Mouse (Mus musculus) limb, embryonic 10.5 days (tissue): ENCODE data around the gene Fam71e1. TPM values are rescaled to one million over a fixed set of nuclear protein-coding genes. Genes with fewer than 3 reads are reported as not detected.

Experiments
- DNase-seq: peaks from one replicate; pipeline ENCODE4 v3.0.0-alpha.2; 2017; ENCODE audit warnings: low spot score
- H3K27ac ChIP-seq: fragments of 300-500 bp; sonication (generic); 2 replicates; pipeline ENCODE4 v1.5.1; 2016; ENCODE audit warnings: mild to moderate bottlenecking
- H3K27me3 ChIP-seq: fragments of 300-500 bp; sonication (generic); 2 replicates; pipeline ENCODE4 v1.6.1; 2016; ENCODE audit warnings: low read depth, mild to moderate bottlenecking; ENCODE audit not compliant: poor library complexity, severe bottlenecking
- H3K36me3 ChIP-seq: fragments of 300-500 bp; sonication (generic); 2 replicates; pipeline ENCODE4 v1.6.1; 2016; ENCODE audit warnings: mild to moderate bottlenecking, moderate library complexity
- H3K4me1 ChIP-seq: fragments of 300-500 bp; sonication (generic); 2 replicates; pipeline ENCODE4 v1.6.1; 2016
- H3K4me3 ChIP-seq: fragments of 300-500 bp; sonication (generic); 2 replicates; pipeline ENCODE4 v1.5.1; 2016; ENCODE audit warnings: mild to moderate bottlenecking, moderate library complexity
- H3K9me3 ChIP-seq: fragments of 300-500 bp; sonication (generic); replicated peaks from 2 replicates; pipeline ENCODE4 v1.6.1; 2016; ENCODE audit warnings: mild to moderate bottlenecking
- WGBS: fragments of 180-500 bp; shearing (Covaris S2); methylation state at CpG from one replicate; pipeline ENCODE4 v1.1.7; 2016; 5-methylcytosine and 5-hydroxymethylcytosine counted together
- polyA plus RNA-seq: library from polyadenylated mRNA; unstranded; fragments of >200 nt; fragmentation: Nextera tagmentation; extraction: Ambion mirVana; gene quantifications from 2 replicates; pipeline ENCODE4 v1.2.1, GENCODE M21; 2016

Gene Fam71e1
- polyA plus RNA-seq, 1 experiment from 2014 or later = 16.5 TPM

GRCm38 (mm10) chr7:44495086-44495485 lies 1.3 kb upstream of the Fam71e1 start:
- 89% methylated on average over 7 of the region's 7 CpGs for WGBS
- Histone ChIP-seq H3K4me1 (peaks cover 24% of the 10 kb centered on the region), H3K36me3 (peaks cover 45% of the 10 kb centered on the region), H3K27me3 (peaks cover 13% of the 10 kb centered on the region), H3K27ac (no peak overlapping the region), H3K9me3 (no peaks in the 10 kb centered on the region), H3K4me3 (peak overlapping the region; percentile 79)
- DNase-seq = no peak

GRCm38 (mm10) chr7:44496771-44497109 lies 359 bp downstream of the Fam71e1 start:
- Histone ChIP-seq H3K27me3 (peaks cover 22% of the 10 kb centered on the region), H3K36me3 (peaks cover 29% of the 10 kb centered on the region), H3K4me1 (peaks cover 24% of the 10 kb centered on the region), H3K9me3 (no peaks in the 10 kb centered on the region), H3K4me3 (peak overlapping the region; percentile 79), H3K27ac (peak overlapping the region; percentile 97)
- no peak for DNase-seq
- WGBS = under 1% methylated on average over 24 of the region's 26 CpGs

- WGBS = 84% methylated on average over 10 of the region's 10 CpGs
- Histone ChIP-seq H3K4me3 (peak overlapping the region; percentile 79), H3K4me1 (peaks cover 24% of the 10 kb centered on the region), H3K27ac (peak overlapping the region; percentile 97; the same call in 1 of the 2 replicates), H3K27me3 (peaks cover 22% of the 10 kb centered on the region), H3K9me3 (no peaks in the 10 kb centered on the region), H3K36me3 (peaks cover 21% of the 10 kb centered on the region)
- no peak for DNase-seq
Measured at GRCm38 (mm10) chr7:44497361-44498055, 1.1 kb downstream of the Fam71e1 start.

- H3K4me1 ChIP-seq = peaks cover 24% of the 10 kb centered on the region
- H3K27ac ChIP-seq = no peak overlapping the region
- 79% methylated on average over 1 of the region's 1 CpGs for WGBS
- no peaks in the 10 kb centered on the region for H3K9me3 ChIP-seq
- no peak overlapping the region for H3K4me3 ChIP-seq
- no peak for DNase-seq
- H3K27me3 ChIP-seq = peaks cover 22% of the 10 kb centered on the region
- peaks cover 8% of the 10 kb centered on the region for H3K36me3 ChIP-seq
Measured at GRCm38 (mm10) chr7:44498922-44499321, 2.5 kb downstream of the Fam71e1 start.

GRCm38 (mm10) chr7:44500046-44500445 lies 3.7 kb downstream of the Fam71e1 start:
- H3K9me3 ChIP-seq = no peaks in the 10 kb centered on the region
- no peaks in the 10 kb centered on the region for H3K36me3 ChIP-seq
- H3K4me1 ChIP-seq = peaks cover 20% of the 10 kb centered on the region
- no peak overlapping the region for H3K27ac ChIP-seq
- no peak overlapping the region for H3K4me3 ChIP-seq
- no peak for DNase-seq
- H3K27me3 ChIP-seq = peaks cover 22% of the 10 kb centered on the region
- 63% methylated on average over 20 of the region's 20 CpGs for WGBS

GRCm38 (mm10) chr7:44501563-44502115 lies 5.3 kb downstream of the Fam71e1 start:
- Histone ChIP-seq H3K27ac (no peak overlapping the region), H3K9me3 (no peaks in the 10 kb centered on the region), H3K36me3 (no peaks in the 10 kb centered on the region), H3K4me3 (no peak overlapping the region), H3K27me3 (peaks cover 22% of the 10 kb centered on the region), H3K4me1 (peaks cover 11% of the 10 kb centered on the region)
- DNase-seq = peak; percentile 80
- WGBS = 44% methylated on average over 5 of the region's 5 CpGs

GRCm38 (mm10) chr7:44507491-44507890 lies 11.1 kb downstream of the Fam71e1 start:
- H3K9me3 ChIP-seq = no peaks in the 10 kb centered on the region
- H3K4me1 ChIP-seq = no peaks in the 10 kb centered on the region
- H3K27ac ChIP-seq = no peak overlapping the region
- H3K27me3 ChIP-seq = peaks cover 22% of the 10 kb centered on the region
- no peak overlapping the region for H3K4me3 ChIP-seq
- no peak for DNase-seq
- no peaks in the 10 kb centered on the region for H3K36me3 ChIP-seq

GRCm38 (mm10) chr7:44519240-44519913 lies 23.0 kb downstream of the Fam71e1 start:
- no peak for DNase-seq
- H3K4me1 ChIP-seq = peaks cover 4% of the 10 kb centered on the region; the same call in 1 of the 2 replicates
- WGBS = 64% methylated on average over 9 of the region's 9 CpGs
- H3K4me3 ChIP-seq = no peak overlapping the region
- H3K9me3 ChIP-seq = no peaks in the 10 kb centered on the region
- peaks cover 52% of the 10 kb centered on the region for H3K27me3 ChIP-seq
- no peaks in the 10 kb centered on the region for H3K36me3 ChIP-seq
- H3K27ac ChIP-seq = no peak overlapping the region

GRCm38 (mm10) chr7:44520990-44521389 lies 24.6 kb downstream of the Fam71e1 start:
- Histone ChIP-seq H3K4me3 (no peak overlapping the region), H3K27ac (no peak overlapping the region), H3K36me3 (no peaks in the 10 kb centered on the region), H3K4me1 (peaks cover 14% of the 10 kb centered on the region), H3K9me3 (no peaks in the 10 kb centered on the region), H3K27me3 (peaks cover 69% of the 10 kb centered on the region)
- DNase-seq = no peak
- 66% methylated on average over 3 of the region's 3 CpGs for WGBS

GRCm38 (mm10) chr7:44521710-44522109 lies 25.3 kb downstream of the Fam71e1 start:
- Histone ChIP-seq H3K36me3 (no peaks in the 10 kb centered on the region), H3K27me3 (peaks cover 70% of the 10 kb centered on the region), H3K9me3 (no peaks in the 10 kb centered on the region), H3K4me1 (peaks cover 14% of the 10 kb centered on the region), H3K4me3 (peak overlapping the region; percentile 29), H3K27ac (no peak overlapping the region)
- WGBS = 3% methylated on average over 20 of the region's 20 CpGs
- peak; percentile 69 for DNase-seq

- DNase-seq = no peak
- Histone ChIP-seq H3K27me3 (peaks cover 84% of the 10 kb centered on the region), H3K4me1 (peaks cover 21% of the 10 kb centered on the region), H3K4me3 (no peak overlapping the region), H3K36me3 (no peaks in the 10 kb centered on the region), H3K27ac (no peak overlapping the region), H3K9me3 (no peaks in the 10 kb centered on the region)
- 76% methylated on average over 2 of the region's 2 CpGs for WGBS
Measured at GRCm38 (mm10) chr7:44523056-44523455, 26.7 kb downstream of the Fam71e1 start.

GRCm38 (mm10) chr7:44524502-44524901 lies 28.1 kb downstream of the Fam71e1 start, which contains the start of gene Mybpc2:
Gene Mybpc2 (minus strand): TSS chr7:44524656.
- Histone ChIP-seq H3K27me3 (peaks cover 95% of the 10 kb centered on the region), H3K27ac (no peak within 1 kb of the TSS), H3K36me3 (no peaks in the 10 kb centered on the region), H3K4me1 (peaks cover 22% of the 10 kb centered on the region), H3K4me3 (peak within 1 kb of the TSS; percentile 14; the same call in 1 of the 2 replicates), H3K9me3 (no peaks in the 10 kb centered on the region)
- 25% methylated on average over 12 of the region's 12 CpGs for WGBS
- DNase-seq = no peak
